Comparison of ENCODE assay signal across 34 mouse cellular contexts in genomic region chr9:71863338-71863737, GRCm38 (mm10).
"Had no signal": no experiment of that assay in that cellular context is flagged by ENCODE, and none has a peak within 500 bp of the region (broad histone marks: within the 10 kb centered on the region; RNA-seq: fewer than 3 reads in every experiment).

No protein-coding gene starts in this region.

- H3K4me3 ChIP-seq: heart, embryonic 12.5 days; heart, embryonic 13.5 days; heart, embryonic 15.5 days; hindbrain, embryonic 10.5 days; hindbrain, embryonic 12.5 days; hindbrain, embryonic 13.5 days; hindbrain, embryonic 15.5 days; intestine, embryonic 15.5 days; kidney, embryonic 15.5 days; layer of hippocampus, adult 2 months had no signal

- H3K27me3 ChIP-seq: heart, embryonic 12.5 days; heart, embryonic 13.5 days; heart, embryonic 15.5 days; hindbrain, embryonic 12.5 days; hindbrain, embryonic 13.5 days; hindbrain, embryonic 15.5 days; intestine, embryonic 15.5 days; kidney, embryonic 15.5 days had no signal

- DNase-seq: heart, postnatal 10 days; heart, postnatal 14 days; heart, postnatal 36 days; heart, postnatal 4 days; kidney, adult 11 months; kidney, adult 18-20 months; kidney, adult 2 months; kidney, adult 8-10 months; kidney, adult 9 months; kidney, postnatal 10 days; kidney, postnatal 14 days; kidney, postnatal 25 days; kidney, postnatal 36 days; kidney, postnatal 4 days; layer of hippocampus, adult 9-11 months; layer of hippocampus, postnatal 36 days had no signal

- H3K9ac ChIP-seq: heart, embryonic 12.5 days; heart, embryonic 13.5 days; heart, embryonic 15.5 days; hindbrain, embryonic 12.5 days; hindbrain, embryonic 13.5 days; hindbrain, embryonic 14.5 days; hindbrain, embryonic 15.5 days; intestine, embryonic 15.5 days; kidney, embryonic 15.5 days had no signal

- ATAC-seq: hindbrain, embryonic 16.5 days; hindbrain, postnatal 0 days; inflammation-experienced regulatory T-cells, adult 6 months; intestine, embryonic 15.5 days; intestine, embryonic 16.5 days; intestine, postnatal 0 days had no signal

- H3K4me2 ChIP-seq: heart, embryonic 11.5 days; heart, embryonic 12.5 days; heart, embryonic 13.5 days; heart, embryonic 15.5 days; hindbrain, embryonic 12.5 days; hindbrain, embryonic 13.5 days; hindbrain, embryonic 14.5 days; hindbrain, embryonic 15.5 days; intestine, embryonic 15.5 days; kidney, embryonic 15.5 days had no signal

- H3K9me3 ChIP-seq: heart, embryonic 12.5 days; heart, embryonic 13.5 days; heart, embryonic 15.5 days; hindbrain, embryonic 10.5 days; hindbrain, embryonic 12.5 days; hindbrain, embryonic 13.5 days; hindbrain, embryonic 15.5 days; intestine, embryonic 15.5 days; kidney, embryonic 15.5 days had no signal

- H3K4me1 ChIP-seq: heart, embryonic 12.5 days; hindbrain, embryonic 12.5 days; hindbrain, embryonic 15.5 days; intestine, embryonic 15.5 days had no signal

- H3K27ac ChIP-seq: heart, embryonic 13.5 days; heart, embryonic 15.5 days; hindbrain, embryonic 10.5 days; hindbrain, embryonic 12.5 days; hindbrain, embryonic 14.5 days; hindbrain, embryonic 15.5 days; hindbrain, postnatal 0 days; intestine, embryonic 15.5 days; kidney, embryonic 15.5 days; kidney, postnatal 0 days; layer of hippocampus, adult 2 months had no signal
